Mouse (Mus musculus) monocyte, adult 2 months (primary cell): ENCODE results near the gene Ebf4.
"Not testable (repeated sequence)": the region's sequence is repeated elsewhere in the genome, so short reads cannot be mapped to it uniquely, and the experiment has no call there.

ENCODE experiments used
- DNase-seq, 2 experiments: peaks; one replicate each; pipeline ENCODE4 v3.0.0; 2022; ENCODE audit warnings: low spot score in 2 of 2, low read depth in 1 of 2

The Ebf4 gene

DNA sequence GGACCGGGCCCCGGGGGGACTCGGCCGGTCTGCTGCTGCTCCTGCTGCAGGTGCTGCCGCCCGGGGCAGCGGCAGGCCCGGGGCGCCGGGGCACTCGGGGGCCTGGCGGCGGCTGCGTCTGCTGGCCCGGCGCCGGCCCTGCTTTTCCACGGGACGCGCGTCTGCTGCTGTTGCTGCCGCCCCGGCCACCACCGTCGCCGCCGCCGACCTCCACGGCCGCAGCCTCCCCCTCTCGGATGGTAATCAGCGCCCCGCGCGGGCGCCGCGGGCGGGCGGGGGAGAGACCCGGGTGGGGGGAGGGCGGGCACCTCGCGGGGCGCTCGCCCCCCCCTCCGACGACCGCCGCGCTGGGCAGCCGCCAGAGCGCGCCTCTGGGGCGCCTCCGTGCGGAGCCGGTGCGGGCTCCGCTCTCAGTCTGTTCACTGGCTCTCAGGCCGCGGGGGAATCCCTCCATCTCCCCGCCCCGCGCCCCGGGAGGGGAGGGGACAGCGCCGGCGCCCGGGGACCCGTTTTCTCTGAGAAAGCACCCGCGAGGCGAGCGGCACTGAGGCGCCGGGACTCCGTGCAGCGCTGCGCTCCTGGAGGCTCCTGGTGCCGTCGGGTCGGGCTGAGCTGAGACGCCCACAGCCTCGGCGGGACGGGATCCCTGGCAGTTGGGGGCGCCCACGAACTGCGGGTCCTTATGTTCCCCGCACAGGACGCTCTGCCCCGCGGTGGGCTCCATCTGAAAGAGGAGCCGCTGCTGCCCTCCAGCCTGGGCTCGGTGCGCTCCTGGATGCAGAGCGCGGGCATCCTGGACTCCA, 563 bp downstream of the Ebf4 start:
- DNase-seq = no peak

DNA sequence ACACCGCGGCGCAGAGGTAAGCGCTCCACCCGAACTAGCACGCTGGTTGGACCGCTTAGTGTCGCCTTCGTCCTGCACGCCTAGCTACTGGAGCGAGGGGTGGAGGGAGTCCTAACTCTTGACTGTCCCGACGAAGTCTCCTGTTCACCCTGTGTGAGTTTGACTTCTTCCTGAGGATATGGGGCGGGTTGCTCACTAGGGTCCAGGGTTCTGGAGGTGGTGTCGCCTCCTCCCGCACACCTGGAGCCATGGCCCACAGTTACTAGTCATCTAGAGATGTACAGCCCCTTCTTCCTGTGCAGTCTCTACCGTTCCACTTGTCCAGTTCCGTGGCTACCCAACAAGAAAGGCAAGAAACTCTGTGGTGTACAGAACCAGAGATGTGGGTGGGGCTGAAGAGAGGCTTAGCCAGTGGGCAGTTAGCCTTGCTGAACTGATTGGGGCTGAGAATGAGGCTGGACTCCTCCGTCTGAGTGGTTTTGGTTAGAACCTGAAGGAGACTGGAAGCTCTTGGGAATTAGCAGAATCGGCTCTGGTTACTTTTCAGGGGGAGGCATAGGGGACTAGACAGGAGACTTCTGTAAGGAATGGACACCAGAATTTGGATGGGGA, 1.3 kb downstream of the Ebf4 start:
- no peak for DNase-seq

DNA sequence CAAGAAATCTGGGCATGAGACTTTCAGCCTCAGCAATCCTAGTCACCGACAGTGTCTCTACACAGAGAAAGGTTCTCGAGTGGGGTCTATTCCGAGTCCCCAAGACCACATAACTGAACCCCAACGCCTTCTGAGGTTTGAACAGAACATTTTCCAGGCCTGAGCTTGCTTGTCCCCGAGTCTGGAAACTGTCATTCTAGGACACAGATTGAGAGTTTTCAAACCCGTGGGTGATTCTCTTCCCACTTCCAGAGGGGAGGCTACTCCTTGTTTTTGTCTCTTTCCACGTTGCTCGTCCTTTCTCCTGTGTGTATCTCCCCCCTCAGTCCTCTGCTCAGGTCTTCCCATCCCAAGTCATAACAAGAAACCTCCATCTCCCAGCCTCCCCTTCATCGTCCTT, 2.6 kb downstream of the Ebf4 start:
- DNase-seq = no peak

DNA sequence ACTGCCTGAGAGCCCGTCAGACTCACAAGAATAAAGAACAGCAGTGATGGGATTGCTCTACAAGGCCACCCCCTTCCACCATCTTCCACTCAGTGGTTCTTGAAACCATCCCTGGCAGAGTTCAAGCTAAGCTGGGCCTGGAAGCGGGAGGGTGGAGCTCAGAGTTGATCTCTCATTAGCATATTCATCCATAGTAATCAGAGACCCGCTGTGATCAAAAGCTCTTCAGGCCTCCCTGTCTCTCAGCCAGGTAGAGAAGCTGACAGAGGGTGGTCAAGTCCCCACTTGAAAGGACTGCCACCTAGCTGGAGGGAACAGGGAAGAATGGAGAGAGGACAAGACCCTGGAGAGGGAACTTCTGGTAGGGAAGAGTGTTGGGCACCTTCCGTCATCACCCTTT, 8.0 kb downstream of the Ebf4 start:
- DNase-seq = no peak

DNA sequence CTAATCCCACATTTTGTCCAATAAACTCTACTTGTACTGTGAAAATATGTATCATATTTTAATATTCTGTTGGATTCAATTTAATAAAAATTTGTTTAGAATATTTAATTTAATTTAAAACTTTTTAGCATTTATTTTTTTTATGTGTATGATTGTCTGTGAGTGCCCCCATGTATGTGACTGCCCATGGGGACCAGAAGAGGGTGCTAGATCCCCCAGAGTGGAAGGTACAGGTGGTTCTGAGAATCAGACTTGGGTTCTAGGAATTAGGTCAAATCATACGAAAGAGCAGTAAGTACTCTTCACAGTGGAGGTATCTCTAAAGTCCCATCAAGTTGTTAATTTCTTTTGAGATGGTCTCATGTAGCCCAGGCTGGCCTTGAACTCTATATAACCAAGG, 32.1 kb downstream of the Ebf4 start:
- DNase-seq = no peak

DNA sequence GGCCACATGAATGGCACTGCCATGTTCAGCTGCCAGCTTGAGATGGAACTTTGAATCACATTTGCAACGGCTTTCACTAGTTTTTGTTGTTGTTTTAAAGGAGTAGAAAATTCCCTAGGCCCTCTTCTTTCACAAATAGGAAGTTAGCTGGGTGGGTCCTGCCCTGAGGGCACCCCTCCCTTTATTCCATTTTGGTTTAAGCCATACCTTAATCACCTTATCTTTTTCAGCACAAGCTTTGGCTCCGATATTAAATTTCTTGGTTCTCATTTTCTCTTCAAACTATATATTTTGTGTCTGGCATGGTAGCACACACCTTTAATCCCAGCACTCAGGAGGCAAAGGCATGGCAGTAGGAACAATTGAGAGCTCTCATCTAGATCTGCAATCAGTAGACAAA, 34.5 kb downstream of the Ebf4 start:
- DNase-seq = no peak

DNA sequence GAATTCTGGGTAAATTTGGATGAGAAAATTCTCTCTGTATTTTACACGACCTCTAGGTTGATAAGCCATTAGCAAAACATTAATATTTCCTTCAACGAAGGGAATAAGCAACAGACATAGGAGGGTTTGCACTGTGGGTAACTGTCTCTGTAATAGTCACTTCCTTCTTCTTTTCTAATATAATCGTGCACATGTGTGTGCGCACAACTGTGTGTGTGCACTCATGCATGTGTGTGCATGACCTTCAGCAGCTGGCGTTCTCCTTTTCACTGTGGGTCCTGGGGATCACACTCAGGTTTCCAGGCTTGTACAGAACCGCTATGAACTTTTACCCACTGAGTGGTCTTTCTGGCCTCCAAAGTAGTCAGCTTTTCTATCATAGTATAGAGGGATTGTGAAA, 40.1 kb downstream of the Ebf4 start:
- no peak for DNase-seq

DNA sequence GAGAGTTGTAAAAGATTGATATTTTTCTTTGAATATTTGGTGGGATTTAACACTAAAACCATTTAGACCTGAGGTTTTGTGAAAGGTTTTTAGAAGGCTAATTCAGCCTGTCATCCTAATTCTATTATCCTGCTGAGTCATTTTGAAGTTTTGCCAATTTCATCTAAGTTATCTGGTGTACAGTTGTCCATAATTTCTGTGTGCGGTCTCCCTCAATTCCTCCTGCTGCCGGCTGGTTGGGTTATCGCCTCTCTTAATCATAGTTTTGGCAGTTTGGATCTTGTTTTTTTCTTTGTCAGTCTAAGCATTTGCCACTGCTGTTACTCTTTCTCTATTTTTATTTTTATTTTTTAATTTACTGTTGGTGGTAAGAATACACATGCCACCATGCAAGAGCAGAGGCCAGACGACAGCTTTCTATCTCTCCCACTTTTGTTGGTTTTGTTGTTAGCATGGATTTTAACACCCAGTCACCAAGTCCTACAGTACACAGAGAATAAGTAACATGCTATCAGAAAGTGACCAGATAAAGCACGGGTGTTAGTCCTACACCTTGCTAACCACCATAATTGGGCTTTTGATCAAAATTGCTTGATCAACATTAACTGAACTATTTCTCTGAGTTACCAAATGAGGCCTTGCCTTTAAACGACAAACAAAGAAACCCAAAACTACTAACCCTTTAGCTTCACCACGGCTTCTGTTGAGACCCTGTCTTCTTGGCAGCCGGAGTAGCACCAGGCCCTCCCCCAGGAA, 45.7 kb downstream of the Ebf4 start:
- no peak for DNase-seq

DNA sequence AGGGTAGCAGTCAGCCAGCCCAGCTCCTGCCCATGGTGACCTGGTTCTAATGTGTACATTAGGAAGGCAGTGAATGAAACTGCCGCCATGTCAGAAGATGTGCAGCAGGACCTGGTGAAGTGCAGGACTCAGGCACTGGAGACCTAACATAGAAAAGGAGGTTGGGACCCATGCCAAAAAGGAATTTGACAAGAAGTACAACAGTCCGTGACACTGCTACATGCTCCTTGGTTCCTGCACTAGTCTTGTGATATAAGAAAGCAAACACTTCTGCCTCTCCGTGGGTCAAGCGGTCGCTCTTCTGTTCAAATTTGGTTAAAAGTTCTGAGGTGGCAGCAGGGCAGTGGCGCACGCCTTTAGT, 46.2 kb downstream of the Ebf4 start:
- no peak for DNase-seq

DNA sequence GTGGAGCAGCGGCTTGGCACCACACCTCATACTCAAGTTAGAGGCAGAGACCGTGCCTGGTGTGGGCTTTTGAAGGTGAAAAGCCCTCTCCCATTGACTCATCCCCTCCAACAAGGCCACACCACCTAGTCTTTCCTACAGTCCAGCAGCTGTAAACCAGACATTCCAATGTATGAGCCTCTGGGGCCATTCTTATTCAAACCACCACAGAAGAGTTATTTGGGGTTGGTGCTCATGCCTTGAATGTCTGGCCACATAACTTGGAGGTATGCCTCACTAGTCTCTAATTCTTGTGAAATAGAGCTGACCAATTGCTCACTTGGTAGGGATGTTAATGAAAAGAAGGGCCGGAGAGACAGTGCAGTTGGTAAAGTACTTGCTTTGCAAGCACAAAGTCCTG, 55.4 kb downstream of the Ebf4 start:
- DNase-seq = no peak

DNA sequence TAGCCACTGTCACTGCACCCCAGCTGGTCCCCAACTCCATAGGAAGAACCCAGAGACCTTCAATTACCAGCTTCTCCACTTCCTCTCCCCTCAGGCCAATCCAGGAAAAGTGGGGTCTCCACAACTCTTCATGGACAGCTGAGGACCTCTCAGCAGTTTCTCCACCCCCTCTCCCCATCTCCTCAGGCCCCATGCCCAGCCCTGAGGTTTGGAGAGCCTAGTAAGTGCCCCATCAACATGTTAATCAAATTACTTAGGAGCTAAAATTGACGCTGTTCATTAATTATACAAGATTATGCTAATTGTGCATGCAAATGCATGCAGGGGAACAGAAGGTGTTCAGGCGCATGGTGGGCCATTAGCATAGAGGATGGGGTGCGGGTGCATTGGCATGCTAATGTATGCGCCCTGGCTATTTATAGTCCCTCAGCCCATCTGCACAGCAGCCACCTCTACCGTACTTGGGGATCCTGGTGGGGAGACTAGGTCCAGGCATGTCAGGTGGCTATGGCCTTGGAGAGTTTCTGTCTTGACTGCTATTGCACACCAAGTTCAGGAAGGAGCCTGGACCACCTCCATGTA, 56.9 kb downstream of the Ebf4 start:
- no peak for DNase-seq

DNA sequence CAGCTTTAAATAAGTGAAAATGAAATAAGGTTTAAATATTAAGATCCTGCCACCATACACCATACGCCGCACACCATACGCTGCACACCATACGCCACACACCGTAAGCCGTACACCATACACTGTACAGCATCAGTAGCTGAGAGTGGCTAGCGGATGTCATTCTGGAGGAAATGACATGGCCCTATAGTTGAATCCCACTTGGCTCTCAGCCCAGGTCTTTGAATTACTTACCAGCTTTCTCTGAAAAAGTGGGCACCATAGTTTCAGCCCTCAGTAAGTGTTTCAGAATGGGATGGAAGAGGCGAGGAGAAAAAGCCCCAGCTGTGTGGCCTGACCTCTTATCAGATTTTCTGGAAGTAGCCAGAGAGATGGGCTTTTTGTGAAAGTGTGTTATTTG, 58.4 kb downstream of the Ebf4 start:
- no peak for DNase-seq

DNA sequence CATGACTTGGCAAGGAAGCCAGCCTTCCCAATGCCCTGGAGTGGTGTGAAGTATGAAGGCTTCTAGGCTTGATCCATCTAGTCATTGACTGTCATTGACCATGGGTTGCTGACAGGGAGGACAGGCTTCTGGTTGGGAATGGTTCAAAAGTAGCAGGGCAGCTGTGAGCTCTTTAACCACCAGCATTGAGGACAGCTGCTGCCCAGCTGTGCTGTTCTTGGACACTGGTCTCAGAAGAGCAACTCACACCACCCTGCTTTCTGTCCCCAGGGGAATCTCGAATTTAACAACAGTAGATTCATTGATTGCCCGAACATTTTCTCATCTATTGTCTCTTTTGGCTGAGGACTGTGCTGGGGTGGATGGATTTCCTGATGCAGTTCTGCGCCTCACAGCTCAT, 58.9 kb downstream of the Ebf4 start:
- DNase-seq = no peak

DNA sequence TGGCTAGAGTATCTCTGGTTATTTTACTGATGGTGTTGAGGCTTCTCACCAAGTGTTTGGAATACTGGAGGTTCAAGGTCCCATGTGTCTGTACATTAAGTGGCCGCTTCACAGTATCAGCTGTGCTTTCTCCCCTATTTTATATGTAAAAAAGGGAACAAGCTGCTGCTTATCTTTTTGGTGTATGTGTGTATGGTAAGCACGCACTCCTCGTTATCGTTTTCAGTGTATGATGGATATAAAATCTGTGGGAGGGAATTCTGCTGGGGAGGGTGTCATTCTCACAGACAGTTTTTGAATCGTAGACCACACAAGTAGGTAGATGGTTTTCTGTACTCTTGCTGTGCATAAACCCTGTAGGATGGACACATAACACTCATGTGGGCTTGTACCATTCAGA, 62.6 kb downstream of the Ebf4 start:
- no peak for DNase-seq

DNA sequence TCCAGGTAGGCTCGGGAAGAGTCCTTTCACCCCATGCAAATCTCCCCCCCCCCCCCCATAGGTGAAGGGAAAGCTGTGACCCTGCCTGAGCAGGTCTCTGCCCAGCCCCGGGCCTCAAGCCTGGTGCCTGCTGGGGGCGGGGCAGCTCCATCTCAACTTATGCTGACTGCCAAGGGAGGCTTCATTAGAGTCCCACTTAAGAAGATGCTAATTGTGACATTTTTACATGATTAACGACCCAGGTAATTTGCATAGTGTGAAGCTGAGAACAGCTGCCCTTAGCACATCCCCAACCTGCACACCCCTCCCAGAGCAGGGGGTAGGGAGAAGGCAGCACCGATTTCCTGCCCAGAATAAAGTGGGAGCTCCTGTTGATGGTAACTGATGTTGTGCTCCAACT, 63.9 kb downstream of the Ebf4 start:
- no peak for DNase-seq

DNA sequence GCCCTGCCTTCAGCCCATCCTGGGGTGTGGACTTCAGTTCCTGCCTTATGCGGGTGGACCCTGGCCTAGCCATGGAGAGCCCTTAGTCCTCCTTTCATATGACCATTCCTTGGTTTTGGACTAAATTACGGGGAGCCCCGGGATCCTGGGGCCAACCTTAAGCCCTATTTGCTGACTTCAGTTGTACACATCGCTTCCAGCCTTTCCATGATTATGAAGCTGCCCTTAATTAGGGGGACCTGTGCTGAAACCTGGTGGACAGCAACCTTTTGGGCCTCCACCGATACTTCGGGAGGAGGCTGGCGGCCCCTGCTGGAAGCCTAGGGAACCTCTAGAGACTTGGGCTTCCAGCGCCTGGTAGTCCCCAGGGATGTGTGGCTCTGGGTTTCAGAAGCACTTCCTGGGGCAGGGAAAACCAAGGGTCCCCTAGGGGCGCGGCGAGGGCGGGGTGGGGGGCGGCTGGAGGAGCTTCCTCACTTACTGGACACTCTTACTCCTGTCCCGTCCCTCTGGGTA, 67.6 kb downstream of the Ebf4 start:
- no peak for DNase-seq

DNA sequence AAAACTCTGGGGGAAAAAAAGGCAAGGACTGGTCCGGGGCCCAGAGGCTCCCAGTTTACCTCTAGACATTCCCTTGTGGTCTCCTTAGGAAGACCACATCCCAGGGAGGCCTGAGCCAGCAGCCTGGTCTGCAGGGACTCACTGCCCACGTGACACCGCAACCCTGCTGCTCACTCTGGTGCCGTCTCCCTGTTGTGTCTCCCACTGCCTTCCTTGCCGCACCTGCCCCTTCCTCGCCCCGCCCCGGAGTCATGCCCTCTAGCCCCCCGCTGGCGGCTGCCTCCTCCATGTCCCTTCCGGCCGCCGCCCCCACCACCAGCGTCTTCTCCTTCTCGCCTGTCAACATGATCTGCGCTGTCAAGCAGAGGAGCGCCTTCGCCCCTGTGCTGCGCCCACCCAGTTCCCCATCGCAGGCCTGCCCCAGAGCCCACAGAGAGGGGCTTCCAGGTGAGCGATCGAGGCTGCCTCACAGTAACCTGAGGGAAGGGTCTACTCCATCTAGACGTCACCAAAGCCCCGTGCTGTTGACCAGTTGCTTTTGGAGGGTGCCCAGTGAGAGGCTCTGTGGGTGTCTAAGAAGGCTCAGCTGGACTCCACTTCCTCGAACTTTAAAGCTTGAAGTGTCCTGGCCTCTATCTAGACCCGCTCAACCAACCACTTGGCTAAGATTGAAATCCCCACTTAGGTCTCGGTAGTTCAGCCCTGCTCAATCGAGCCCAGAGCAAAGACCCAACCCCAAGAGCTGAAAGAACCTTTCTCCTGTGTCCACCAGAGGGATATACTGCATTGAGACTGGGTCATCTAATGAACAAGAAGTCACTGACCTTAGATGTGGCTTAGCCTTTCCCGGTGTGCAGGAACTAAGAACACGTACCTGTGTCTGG, 70.5 kb downstream of the Ebf4 start:
- DNase-seq = no peak

DNA sequence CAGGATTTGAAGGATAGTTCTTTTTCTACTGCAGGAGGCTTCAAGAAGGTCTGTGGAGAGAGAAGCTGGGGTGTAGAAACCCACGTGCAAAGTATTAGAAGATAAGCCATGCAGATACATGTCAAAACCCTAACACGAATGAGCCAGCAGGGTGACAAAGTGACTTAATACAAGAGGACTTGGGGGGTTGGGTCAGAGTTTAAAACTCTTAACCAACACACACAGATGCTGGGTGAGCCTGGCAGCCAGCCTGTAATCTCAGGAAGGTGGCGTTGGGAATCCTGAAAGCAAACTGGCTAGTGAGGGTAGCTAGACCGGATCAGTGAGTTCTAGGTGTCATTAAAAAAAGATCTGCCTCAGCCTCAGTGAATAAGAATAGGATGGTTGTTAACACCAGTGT, 72.4 kb downstream of the Ebf4 start:
- no peak for DNase-seq

DNA sequence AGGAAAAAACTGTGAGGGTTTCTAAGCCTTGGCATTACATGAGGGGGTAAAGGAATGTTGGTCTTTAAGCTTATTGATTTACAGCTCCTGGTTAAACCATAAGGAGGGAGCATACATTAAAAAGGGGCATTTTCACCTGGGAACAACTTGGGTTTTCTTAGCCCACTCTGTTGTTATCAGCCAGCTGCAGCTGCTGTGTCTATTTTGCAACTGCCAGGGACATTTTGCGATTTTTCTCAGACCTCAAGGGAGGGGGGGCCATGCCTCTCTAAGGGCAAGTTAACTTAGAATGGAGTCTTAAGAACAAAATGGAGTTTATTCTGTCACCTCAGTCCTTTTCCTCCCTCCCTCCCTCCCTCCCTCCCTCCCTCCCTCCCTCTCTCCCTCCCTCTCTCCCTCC, 78.1 kb downstream of the Ebf4 start:
- not testable (repeated sequence) for DNase-seq

DNA sequence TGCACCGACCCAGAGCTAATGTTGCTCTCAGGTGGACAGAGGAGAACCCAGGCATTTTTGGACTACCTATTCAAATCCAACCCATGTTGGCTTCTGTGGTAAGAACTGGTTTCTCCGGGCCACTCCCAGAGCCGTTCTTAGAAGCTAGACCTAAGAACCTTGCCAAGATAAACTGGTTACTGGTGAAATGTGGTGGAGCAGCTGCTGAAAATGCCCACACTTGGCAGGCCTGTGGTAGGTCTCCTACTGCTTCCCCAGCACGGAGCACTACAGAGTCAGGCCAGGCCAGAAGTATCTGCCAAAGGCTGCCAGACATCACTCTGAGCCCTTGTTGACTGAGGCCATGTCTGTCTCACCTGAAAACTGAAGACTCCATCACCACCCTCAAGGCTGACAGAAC, 80.0 kb downstream of the Ebf4 start:
- DNase-seq = no peak

DNA sequence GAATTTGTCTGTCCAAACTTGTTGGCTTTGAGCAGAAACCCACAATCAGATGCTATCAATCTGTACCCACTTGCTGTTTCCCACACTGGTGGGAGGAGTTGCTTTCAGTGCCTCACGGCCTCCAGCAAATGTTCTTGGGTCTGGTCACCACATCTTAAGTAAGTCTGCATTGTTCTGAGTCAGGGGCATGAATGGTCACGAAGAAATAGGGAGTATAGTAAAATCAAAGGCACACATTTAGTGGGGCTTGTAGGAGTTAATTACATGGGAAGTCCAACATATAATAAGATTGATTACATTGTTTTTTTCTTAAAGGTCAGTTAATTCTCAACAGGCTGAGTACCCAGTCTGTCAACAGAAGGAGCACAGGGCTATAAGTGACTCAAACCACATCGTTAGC, 88.2 kb downstream of the Ebf4 start:
- no peak for DNase-seq
